Mouse (Mus musculus) cerebellum, postnatal 36 days (tissue): ENCODE data around the gene Phf12.

Source experiments
- DNase-seq, 2 experiments: peaks; one replicate each; pipeline ENCODE4 v3.0.0; 2021 to 2022; ENCODE audit warnings: mixed read lengths in 2 of 2

Phf12 gene

DNA sequence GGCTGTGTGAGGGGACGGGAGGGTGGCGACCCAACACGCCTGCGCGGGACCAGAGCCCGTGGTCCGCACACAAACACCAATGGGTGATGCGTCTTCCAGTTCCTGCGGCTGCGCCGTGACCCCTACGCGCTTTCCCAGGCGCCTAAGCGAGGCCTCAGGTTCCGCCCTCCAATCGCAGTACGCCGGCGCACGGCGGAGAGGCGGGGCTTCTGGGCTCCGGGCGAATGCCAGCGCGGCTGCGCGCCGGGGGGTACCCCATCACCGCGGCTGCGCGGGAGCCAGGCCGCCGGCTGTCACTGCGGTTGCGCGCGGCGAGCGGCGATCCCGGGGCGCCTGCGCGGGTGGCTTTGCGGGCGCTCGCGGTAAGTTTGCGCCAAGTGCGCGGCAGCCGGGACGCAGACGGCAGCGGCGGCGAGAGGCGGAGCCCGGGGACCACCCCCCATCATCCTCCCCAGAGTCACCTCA is at the start of gene Phf12:
Gene Phf12, plus strand, starts transcription at position 314 of the 465 bp plus-strand sequence.
- peak; percentile 99 to 100 for DNase-seq

DNA sequence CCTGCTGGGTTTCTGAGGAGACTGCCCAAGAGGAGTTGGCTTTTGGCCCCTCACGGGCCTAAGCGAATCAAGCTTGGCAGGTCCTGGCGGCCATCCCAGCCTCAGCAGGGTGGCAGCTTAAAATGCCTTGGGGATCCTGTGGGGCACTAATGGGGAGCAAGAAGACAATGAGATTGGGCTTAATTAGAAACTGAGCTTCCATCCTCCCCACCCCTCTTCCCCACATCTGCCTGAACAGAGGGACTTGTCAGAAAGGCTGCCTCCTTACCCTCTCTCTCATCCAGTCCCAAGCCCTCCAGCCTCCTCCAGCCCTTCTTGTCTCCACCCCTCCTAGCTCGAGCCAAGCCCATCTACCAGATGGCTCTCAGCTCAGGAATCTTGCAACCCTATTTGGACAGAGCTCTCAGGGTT is 48.4 kb upstream of the Phf12 start:
- DNase-seq = peak; percentile 67 to 73

DNA sequence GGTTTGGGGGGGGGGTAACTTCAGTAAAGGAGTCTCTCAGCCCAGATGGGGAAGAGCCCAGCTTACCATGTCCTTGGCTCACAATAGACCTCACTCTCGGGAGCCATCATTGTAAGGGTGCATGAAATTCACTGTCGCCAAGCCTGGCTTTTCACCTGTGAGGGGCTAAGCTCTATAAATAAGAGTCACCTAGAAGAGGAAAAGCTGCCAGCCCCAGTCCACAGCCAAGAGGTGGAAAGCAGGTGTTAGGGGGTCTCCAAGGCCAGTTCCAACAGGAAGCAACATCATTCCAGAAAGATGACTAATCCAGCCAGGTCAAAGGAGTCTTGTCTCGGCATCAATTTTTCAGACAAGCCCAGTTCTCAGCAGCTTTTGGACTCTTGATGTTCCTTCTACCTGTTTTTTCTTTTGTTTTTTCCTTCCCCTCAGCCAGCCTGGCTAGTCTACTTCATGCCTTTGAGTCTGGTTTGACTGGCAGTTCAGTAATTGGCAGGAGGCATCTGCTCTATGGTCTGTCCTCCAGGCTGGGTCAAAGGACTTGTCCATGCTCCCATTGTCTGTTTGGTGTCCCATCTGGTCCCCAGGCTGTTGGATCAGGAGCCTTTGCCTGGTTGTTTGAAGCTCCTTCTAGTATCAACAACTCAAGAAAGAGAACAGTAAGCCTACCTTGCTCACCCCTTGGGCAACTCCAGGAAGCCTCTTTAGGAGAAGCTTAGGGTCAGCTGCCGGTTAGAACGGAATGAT is 47.8 kb upstream of the Phf12 start:
- peak; percentile 54 to 56 for DNase-seq

DNA sequence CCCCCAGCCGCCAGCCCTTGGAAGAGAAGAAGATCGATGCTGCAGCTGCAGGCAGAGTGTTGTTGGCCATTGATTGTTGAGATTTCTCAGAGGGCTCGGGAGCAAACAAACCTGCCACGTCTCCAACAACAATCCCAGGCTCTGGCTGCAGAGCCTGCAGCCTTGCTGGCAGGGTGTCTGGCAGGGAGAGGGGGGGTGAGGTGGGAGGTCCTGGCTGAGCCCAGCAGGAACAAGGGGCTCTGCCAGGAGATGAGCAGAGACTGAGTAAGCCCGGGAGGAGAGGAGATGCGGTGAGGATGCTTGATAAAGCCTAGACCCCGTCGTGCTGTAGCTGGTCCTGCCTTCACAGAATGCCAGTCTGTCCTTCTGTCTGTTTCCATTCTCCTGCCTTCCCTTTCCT is 45.7 kb upstream of the Phf12 start:
- DNase-seq = peak; percentile 40 to 44

DNA sequence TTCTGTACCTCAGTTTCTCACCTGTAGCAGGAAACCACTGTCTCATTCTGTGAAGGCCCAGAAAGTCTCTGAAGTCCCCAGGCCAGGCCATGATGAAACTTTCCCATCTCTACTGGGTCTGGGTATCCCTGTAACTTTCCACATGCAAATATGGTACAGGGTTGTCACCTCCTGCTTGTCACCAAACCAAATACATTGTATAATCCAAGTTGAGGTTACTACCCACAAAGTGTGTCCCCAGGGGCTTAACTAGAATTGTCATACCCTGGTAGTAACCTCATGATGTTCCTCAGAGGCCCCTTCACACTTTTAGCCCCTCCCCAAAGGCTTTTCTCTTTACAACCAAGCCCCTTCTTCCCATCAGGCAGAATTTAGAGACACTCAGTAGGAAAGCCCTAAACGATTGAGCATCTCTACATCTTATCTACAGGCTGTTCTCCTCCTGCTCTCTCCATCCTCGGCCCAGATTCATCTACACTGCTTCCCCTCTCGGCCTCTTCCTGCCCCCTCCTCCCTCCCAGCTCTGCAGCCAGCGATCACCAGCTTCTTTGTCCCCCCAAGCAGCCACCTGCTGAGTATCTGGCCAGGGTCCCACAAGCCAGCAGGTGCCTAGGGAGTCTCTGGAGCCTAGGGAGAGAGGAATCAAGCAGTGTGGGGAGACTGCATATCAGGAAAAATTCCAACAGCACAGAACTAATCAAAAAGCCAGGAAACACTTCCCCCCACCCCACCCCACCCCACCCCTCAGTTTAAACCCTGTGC is 44.7 kb upstream of the Phf12 start:
- no peak for DNase-seq

DNA sequence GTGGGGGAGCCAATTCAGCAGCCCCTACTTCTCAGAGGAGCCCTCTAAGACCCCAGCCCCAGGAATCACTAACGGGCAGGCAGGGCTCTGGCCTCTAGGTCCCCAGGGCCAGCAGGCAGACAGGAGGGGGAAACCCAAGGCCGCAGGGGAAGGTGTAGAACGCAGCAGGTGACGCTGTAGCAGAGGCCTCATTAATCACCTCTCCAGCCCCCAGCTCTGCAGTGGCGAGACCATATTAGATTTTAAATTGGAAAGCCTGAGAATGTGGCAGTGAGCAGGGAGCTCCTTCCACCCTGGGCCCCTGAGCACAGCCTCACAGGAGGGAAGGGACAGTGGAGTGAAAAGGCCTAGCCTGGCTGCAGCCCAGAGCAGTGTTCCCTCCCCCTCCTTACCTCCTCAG is 40.3 kb upstream of the Phf12 start:
- DNase-seq = no peak

DNA sequence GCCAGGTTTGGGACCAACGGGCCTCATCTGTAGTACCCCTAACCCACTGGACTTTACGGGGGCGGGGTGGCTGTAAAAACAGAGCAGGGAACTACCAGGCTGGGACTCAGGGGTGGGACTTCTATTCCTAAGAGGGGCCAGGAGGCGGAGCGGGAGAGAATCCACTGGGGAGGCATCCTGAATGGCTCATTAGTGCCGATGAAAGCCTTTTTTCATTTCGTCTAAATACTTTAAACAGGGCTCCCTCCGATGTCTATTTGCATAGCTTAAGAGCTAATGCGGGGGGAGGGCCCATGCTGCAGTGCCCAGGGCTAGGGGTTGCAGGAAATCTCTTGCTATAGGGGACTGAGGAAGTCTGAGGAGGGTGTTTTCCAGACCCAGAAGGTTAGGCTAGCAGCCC is 34.7 kb upstream of the Phf12 start:
- DNase-seq = no peak

DNA sequence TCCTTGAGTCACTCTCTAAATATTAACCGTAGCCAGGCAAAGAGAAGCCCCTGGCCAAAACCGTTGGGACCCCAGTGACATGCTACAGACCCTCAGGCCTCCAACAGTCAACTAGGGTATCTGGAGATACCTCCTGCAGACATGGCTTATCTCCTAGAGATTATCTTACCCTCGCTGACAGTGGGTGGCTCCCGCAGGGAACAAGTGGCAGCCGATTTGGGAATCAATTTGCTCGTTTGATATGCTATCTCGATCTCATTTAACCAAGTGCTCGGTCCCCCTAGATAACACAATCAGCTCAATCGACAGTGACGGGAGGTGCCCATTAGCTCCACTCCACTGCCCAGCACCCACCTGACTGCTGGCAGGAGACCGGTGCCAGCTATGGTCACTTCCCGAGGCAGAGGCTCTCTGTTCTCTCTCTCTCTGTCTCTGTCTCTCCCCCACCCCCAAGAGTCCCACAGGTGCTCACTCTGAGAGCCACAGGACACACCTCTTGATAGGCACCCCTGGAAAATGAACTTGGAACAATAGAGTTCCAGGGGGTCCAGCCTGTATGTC is 32.3 kb upstream of the Phf12 start:
- no peak for DNase-seq

DNA sequence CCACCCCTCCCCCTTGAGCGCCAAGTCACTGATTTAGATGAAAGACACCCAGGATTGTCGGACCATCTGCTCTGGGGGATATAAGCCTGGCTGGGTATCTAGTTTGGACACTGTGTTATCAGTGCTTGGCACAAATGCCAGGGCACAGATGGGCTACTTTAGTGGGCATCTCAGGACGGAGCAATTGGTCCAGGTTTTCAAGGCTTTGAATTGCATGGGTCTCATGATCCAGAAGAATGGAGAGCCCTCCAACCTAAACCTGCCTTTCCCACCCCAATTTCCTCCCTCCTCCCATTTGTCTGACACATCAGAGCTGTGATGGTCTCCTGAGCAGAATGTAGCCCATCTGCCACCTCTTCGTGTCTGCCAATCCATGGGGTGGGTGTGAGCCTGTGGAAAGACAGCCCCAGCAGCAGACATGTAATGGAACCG is 31.7 kb upstream of the Phf12 start:
- peak; percentile 87 to 90 for DNase-seq

DNA sequence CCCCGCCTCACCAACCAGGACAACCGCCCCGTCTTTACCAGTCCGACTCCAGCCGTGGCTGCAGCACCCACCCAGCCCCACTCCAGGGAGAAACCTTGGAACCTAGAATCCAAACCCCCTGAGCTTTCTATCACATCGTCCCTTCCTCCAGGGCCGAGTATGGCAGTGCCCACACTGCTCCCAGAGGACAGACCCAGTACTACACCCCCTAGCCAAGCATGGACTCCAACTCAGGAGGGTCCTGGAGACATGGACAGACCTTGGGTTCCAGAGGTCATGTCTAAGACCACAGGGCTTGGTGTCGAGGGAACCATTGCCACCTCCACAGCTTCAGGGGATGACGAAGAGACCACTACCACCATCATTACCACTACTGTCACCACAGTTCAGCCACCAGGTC is 28.9 kb upstream of the Phf12 start:
- peak; percentile 38 to 44 for DNase-seq

DNA sequence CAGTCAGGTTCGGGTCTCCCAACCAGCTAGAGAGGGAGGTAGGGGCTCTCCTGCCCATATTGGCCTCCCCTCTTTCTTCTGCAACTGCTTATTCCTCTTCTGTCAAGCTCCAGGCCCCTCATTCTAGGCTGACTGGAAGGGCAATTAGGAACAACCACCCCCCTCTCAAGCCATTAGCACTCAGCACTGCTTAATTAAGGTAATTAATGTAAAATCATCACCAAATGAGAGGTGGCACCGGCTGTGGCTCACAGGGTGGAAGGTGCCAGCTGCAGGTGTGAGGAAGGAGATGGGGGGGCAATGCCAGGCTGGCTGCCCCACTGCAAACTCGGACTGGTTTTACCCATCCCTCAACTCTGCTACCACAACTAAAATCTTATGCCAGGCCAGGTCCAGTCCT is 26.1 kb upstream of the Phf12 start:
- no peak for DNase-seq

DNA sequence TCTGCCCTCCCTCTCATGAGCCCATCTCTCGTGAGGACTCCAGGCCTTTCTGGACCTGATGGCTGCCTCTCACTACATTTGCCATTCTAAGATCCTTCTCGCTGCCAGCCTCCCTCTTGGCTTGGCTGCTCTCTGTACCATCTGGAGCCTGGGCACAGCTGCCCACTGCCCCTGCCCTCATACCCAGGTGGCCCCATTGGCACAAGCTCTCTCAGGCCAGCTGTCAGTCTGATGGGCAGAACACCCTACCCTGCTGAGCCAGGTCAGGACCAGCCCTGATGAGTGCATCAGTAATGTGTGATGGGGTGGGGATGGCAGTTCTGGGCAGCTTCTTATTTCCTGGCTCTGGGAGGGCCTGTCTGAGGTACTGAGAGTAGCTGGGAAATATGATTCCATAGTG is 24.3 kb upstream of the Phf12 start:
- peak; percentile 35 to 36 for DNase-seq

DNA sequence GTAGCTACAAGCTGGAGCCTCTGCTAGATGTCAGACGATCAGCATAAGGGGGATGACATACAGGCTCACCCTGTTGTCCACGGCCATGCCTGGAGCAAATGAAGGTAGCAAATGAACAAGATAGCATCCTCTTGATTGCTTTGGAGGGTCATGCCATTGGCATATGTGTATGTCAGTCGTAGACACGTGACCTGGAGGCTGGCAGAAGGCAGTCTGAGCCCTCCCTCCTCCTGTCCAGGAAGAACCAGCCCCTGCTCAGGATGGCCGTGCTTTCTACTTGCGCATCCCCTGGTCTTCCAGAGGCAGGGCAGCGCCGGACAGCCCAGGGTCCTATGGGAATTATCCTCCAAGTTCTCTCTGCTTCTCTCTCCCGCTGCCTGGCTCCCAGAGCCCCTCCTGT is 23.6 kb upstream of the Phf12 start:
- DNase-seq = no peak

DNA sequence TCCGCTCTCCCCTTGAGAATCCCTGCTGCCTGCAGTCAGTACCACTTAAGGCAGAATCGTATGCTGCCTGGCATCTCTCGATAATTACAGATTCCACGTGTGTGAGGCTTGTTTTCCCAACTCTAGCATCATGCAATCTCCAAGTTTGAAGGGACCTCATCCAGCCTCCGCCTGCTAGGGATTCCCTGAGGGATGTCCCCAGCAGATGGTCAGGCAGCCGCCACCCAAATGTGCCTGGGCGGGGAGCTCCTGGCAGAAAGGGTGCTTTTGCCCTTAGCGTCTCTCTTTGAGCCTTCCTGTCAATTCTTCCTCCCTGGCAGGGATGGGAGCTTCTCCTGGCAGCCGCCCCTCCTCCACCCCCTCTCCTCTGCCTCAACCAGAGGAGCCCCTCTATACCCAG is 22.4 kb upstream of the Phf12 start:
- DNase-seq = peak in 1 of 2 experiments; percentile 40

DNA sequence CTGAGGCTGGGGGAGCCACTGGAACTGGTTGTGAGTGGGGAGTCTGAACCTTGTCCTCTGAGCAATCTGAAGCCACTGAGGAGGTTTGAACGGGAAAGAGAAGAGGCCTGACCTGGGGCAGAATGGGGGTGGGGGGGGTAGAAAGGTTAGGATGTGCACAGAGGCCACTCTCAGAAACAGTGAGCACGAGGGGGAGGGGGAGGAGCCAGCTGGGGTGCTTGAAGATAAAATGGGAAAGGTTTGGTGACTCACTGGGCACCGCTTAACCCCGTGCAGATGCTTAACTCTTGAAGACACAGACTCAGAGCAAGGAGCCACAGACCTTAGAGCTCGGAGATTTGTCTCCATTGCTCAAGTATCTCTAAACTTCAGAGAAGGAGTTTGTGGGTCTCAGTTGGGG is 21.7 kb upstream of the Phf12 start:
- no peak for DNase-seq

DNA sequence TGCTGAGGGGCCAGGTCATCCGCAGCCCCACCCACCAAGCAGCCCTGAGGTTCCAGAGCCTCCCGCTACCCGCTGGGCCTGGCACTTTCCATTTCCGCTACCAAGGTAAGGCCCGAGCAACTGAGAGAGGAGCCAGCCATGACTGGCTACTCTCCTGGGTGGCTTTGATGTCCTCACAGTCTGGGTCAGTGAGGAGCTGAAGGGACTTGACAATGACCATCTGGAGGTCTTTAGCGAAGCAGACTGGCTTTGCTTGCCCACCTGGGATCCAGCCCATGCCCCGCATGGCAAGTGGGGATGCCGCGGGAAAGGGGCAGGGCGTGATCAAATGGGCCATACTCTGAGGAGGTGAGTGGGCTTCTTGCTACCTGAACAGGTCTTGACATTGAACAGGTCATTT is 19.6 kb upstream of the Phf12 start:
- no peak for DNase-seq

DNA sequence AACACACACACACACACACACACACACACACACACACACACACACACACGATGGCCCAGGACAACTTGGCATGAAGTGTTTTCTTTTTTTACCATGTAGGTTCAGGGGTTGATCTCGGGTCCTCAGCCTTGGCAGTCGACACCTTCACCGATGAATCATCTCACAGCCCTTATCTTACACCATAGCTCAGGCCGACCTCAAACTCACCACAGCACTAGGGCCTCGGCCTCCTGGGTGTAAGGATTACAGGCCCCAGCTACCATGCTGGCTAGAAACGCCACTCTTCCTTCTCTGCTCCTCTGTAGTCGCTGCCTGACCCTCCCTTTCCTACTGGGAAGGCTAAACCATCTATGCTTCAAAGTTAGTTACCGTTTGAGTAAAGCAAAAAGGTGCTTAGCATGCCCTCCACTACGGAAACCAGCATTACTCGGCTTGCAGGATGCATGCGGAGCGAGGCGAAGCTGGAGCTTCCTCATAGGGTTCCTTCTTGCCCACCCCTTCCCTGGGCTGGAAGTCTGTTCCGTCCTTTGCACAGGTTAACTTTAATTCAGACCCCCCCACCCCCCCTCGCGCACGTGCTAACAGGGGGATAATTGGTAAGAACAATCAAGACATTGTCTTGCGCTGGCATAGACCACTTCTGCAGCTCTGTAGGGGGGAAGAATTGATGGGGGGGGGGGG is 18.0 kb upstream of the Phf12 start:
- no peak for DNase-seq

DNA sequence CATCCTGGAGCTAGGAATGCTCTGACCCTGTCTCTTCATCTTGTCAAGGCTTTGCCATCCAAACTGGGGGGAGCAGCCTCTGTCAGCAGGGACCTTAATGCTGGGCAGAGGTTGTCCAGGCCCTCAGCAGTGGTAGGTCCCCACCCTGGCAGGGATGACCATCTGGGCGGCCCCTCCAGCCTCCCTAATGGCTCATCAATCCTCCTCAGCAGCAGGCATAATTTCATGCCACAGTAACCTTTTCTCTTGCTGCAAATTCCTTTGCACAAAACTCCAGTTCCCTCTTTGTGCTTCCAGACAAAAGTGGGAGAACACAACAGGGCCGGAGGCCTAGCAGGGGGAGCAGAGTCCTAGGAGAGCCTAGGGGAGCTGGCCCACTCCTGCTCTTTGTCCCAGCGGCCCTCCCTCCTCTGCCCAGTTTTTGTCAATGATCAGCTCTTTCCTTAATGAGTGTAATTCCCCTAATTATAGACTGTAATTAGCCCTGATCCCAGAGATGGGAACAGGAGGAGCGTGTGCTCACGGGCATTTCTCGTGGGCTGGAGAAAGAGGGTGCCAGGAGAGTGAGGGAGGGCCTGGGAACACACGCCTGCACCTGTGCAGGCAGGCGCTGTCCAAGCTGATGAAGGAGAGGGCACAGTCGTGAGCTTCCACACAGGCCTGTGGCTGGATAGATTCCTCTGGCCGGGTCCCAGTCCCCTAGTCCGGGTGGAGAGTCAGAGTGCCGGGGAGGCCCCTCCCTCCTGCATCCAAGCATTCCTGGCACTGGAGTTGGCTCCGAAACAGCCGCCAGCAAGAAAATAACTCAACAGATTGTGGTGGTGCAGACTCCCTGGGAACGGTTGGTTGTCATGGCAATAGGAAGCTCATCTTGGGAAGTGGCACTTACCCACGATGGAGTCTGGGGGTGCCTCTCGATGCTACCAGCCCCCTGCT is 17.2 kb upstream of the Phf12 start:
- peak; percentile 90 to 91 for DNase-seq

DNA sequence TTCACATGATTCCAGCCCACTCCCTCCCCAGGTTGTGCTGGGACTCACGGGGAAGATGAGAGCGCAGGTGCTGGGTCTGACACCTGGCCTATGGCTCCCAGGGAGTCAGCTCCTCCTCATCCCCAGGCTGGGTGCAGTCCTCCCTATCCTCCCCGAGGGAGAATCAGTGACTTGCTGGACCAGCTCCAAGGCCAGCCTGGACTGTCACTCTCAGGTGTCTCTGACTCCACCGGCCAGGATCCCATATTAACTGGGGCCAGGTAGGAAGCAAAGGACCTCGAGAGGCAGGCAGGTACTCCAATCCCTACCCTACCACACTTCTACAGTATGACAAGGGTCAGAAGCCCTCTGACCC is 16.5 kb upstream of the Phf12 start:
- peak in 1 of 2 experiments; percentile 54 for DNase-seq

DNA sequence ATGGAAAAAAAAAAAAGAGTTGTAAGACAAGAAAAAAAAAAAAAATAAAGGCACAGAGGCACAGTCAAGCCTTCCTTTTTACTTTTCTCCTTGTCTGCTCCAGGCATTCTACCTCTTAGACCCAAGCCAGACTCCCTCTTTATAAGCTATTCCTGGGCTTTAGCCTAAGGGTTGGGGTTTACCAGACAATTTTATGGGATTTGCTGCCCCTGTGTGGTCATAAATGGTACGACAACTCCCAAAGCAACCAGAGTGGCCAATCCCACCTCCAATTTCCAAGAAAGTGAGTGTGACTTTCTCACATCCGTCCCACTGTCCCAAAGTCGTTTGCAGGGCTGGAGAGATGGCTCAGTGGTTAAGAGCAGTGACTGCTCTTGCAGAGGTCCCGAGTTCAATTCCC is 15.4 kb upstream of the Phf12 start:
- peak; percentile 79 to 91 for DNase-seq

DNA sequence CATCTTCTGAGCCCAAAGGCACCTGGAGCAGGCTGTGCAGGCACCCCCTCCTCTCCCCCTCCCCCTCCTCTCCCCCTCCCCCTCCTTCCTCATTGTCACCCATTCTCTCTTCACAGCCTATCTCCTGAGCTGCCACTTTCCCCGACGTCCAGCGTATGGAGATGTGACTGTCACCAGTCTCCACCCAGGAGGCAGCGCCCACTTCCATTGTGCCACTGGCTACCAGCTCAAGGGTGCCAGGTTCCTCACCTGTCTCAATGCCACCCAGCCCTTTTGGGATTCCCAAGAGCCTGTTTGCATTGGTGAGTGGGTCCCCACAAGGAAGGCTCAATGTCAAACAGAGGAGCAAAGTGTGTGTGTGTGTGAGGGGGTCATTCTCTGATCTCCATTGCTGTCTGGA is 13.8 kb upstream of the Phf12 start:
- no peak for DNase-seq

DNA sequence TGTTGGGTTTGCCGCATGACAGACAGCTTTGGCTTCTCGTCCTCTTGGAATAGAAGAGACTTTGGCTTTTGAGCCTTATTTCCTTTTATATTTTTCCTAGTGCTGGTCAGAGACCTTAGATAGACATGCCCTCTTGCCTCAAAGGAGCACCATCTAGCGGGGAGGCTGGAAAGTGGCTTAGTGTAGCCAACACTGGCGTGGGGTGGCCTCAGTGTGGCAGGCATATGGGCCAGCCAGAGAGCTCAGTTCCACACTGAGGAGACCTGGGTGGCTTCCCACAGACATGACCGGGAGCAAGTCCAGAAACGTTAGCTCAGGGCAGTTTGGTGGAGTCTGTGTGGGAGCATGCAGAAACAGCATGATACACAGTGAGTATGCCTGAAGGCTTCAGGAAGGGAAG is 11.8 kb upstream of the Phf12 start:
- DNase-seq = peak; percentile 53 to 58
